Mouse (Mus musculus) heart, adult 2 months (tissue): ENCODE results near the gene Smco3.

Source experiments
- CTCF ChIP-seq: fragments of 200-600 bp; IDR thresholded peaks from 2 replicates; pipeline ENCODE4 v1.8.1; 2022; ENCODE audit warnings: antibody characterized with exemption, mild to moderate bottlenecking, moderate library complexity
- EP300 ChIP-seq: fragments of 200-500 bp; IDR thresholded peaks from 2 replicates; pipeline ENCODE4 v1.6.1; 2011; ENCODE audit warnings: low read depth, low read length, control low read depth; ENCODE audit not compliant: insufficient read depth

DNA sequence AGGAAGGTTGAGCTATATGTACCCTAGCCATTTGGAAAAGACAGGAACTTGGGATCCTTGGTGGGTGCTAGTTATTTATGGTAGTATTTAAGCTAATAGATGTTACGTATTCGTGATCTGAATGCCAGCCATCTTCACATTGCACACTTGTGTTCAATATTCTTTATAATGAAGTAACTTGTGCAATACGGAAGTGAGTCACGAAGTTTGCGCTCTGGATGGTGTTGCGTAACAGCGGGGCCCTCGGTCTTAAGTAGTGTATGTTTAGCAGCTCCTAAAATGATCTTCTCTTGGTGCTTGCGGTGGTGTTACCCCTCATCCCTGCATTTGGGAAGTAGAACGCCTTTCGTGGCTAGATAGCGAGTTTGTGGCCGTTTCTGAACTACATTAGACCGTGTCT, 26.2 kb downstream of the Smco3 start:
- TF ChIP-seq CTCF (no peak), EP300 (0 out of 2 replicates have a peak, but pooled peaks have one; percentile 36)
